Mouse (Mus musculus): ENCODE results near the gene Nudcd3.

- no peak for TF ChIP-seq GATA1 (IDR thresholded peaks at IDR 0.05; ENCODE audit: borderline replicate concordance, low read length)
- TF ChIP-seq FLI1 (IDR thresholded peaks at IDR 0.05; ENCODE audit: low read length): no peak
Measured at GRCm38 (mm10) chr11:6177781-6178420, 22.3 kb downstream of the Nudcd3 start.

All from megakaryocyte, embryonic 14.5 days (primary cell).